Mouse (Mus musculus) gastrocnemius, postnatal 10 days (tissue): ENCODE measurements around the gene Klf5. TPM values are rescaled to one million over a fixed set of nuclear protein-coding genes. Genes with fewer than 3 reads are reported as not detected.

Source experiments
- total RNA-seq, 2 experiments: library from RNA; stranded (reverse); gene quantifications; 2 replicates each; pipeline ENCODE4 v1.2.3; 2021

Klf5 gene
- total RNA-seq, 2 experiments from 2014 or later, result 15.1 to 20.2 TPM

Other genes starting within 250 kb of the Klf5 start
- gene Pibf1, start 199.3 kb upstream of the Klf5 start, total RNA-seq, result 10 to 100 TPM; 10.0 to 13.1 TPM
- 10 to 100 TPM; 17.7 to 20.0 TPM for gene Dis3, start 198.9 kb upstream of the Klf5 start, total RNA-seq